Mouse (Mus musculus) liver, embryonic 14.5 days (tissue): Measurements from ENCODE around the gene Vcl.

Experiments used
- CTCF ChIP-seq: IDR thresholded peaks from 2 replicates; pipeline ENCODE4 v1.5.1; 2016; ENCODE audit warnings: antibody characterized with exemption, low read depth, control low read depth
- EP300 ChIP-seq: IDR thresholded peaks from 2 replicates; pipeline ENCODE4 v1.6.1; 2016; ENCODE audit warnings: antibody characterized with exemption, low read depth

GRCm38 (mm10) chr14:20903137-20903536 is 26.1 kb upstream of the Vcl start:
- TF ChIP-seq CTCF (no peak), EP300 (no peak)
